17 mouse cellular contexts compared by ENCODE assay signal in genomic region chr11:59486222-59486621, GRCm38 (mm10).
"Had no signal": no experiment of that assay in that cellular context is flagged by ENCODE, and none has a peak within 500 bp of the region (broad histone marks: within the 10 kb centered on the region; RNA-seq: fewer than 3 reads in every experiment).

No protein-coding gene starts in this region.

- ATAC-seq: liver, postnatal 0 days; lung, postnatal 0 days; midbrain, embryonic 13.5 days; midbrain, embryonic 15.5 days had no signal

- H3K27ac ChIP-seq: lung, embryonic 15.5 days; macrophage; midbrain, embryonic 13.5 days; midbrain, embryonic 15.5 days; neural tube, embryonic 12.5 days; stomach, embryonic 15.5 days; stomach, postnatal 0 days had no signal

- DNase-seq: liver, postnatal 0 days; lung, adult 2 months; lung, postnatal 14 days; lung, postnatal 36 days; right cerebral cortex, postnatal 25 days; thymus, adult 18-20 months; thymus, postnatal 14 days; thymus, postnatal 36 days had no signal

- H3K4me3 ChIP-seq: lung, embryonic 15.5 days; megakaryocyte, embryonic 14.5 days; midbrain, embryonic 13.5 days; midbrain, embryonic 15.5 days; neural tube, embryonic 12.5 days; stomach, embryonic 15.5 days had no signal
